Mouse (Mus musculus): Measurements from ENCODE around the gene Apoh. TPM values are rescaled to one million over a fixed set of nuclear protein-coding genes. Genes with fewer than 3 reads are reported as not detected.

The Apoh gene
- polyA plus RNA-seq, 1 experiment from 2014 or later = not detected

DNA sequence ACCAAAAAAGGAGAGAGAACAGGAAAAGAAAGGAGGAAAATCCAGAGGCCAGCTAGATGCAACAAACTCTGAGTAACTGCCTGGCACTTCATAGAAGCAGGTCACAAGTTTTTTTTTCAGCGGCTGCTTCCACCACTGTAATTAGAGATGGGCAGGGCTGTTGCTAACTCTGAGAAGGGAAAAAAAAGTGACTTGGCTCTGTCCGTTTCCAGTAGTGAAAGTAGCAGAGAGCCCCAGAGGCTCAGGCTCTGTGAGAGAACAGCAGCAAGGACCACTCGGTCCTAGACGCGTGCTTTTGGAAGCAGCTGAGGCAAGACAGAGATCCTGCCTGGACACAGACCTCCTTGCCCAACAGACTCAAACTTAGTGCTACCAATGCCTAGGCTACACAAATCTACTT is 6.7 kb upstream of the Apoh start:
- no peak for DNase-seq (ENCODE audit: low spot score)

DNA sequence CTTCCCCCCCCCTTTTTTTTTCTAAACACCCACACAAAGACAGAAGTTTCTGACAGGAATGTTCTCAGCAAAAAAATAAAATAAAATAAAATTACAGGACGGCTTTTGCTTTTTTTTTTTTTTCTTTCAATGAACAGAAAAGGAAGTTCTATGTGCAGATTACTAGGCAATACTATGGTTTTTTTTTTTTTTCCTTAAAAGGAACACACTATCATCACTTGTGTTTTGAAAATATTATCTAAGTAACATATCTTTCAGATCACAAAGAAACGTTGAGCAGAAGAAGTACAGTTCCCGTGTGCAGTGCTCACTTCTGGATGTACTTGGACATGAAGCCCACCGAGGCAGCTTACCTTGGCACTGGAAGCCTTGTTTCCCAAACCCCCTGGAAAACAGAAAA is 2.9 kb upstream of the Apoh start:
- no peaks in the 10 kb centered on the region for H3K36me3 ChIP-seq (ENCODE audit: control insufficient read depth, insufficient read depth, low read length)
- H3K9me3 ChIP-seq (ENCODE audit: control insufficient read depth, low read length) = no peaks in the 10 kb centered on the region
- H3K4me3 ChIP-seq (ENCODE audit: low read depth, low read length) = no peak overlapping the region
- H3K9ac ChIP-seq (ENCODE audit: low read length) = no peak overlapping the region
- WGBS = 88% methylated on average over 4 of the region's 4 CpGs
- ATAC-seq (replicated peaks; ENCODE audit: low FRiP score, low TSS enrichment, low read depth) = no peak
- H3K27ac ChIP-seq (ENCODE audit: low read depth) = no peak overlapping the region
- no peak for DNase-seq (ENCODE audit: low spot score)
- H3K27me3 ChIP-seq (replicated peaks; ENCODE audit: control insufficient read depth, insufficient read depth, low read length) = 0 out of 2 replicates have a peak, but pooled peaks cover 2% of the 10 kb centered on the region
- no peak overlapping the region for H3K4me2 ChIP-seq (ENCODE audit: low read length)
- peaks cover 14% of the 10 kb centered on the region for H3K4me1 ChIP-seq (replicated peaks; ENCODE audit: control insufficient read depth, insufficient read depth, low read length)

More for the DNA sequence above, 6.7 kb upstream of the Apoh start:
- H3K9ac ChIP-seq (ENCODE audit: low read length) = no peak overlapping the region
- no peaks in the 10 kb centered on the region for H3K36me3 ChIP-seq (ENCODE audit: control insufficient read depth, insufficient read depth, low read length)
- peaks cover 10% of the 10 kb centered on the region for H3K4me1 ChIP-seq (replicated peaks; ENCODE audit: control insufficient read depth, insufficient read depth, low read length)
- WGBS = 22% methylated on average over 5 of the region's 5 CpGs
- no peak overlapping the region for H3K27ac ChIP-seq (ENCODE audit: low read depth)
- H3K4me3 ChIP-seq (ENCODE audit: low read depth, low read length) = no peak overlapping the region
- ATAC-seq (replicated peaks; ENCODE audit: low FRiP score, low TSS enrichment, low read depth) = no peak
- H3K4me2 ChIP-seq (ENCODE audit: low read length) = no peak overlapping the region
- no peaks in the 10 kb centered on the region for H3K9me3 ChIP-seq (ENCODE audit: control insufficient read depth, low read length)
- H3K27me3 ChIP-seq (replicated peaks; ENCODE audit: control insufficient read depth, insufficient read depth, low read length) = no peaks in the 10 kb centered on the region

DNA sequence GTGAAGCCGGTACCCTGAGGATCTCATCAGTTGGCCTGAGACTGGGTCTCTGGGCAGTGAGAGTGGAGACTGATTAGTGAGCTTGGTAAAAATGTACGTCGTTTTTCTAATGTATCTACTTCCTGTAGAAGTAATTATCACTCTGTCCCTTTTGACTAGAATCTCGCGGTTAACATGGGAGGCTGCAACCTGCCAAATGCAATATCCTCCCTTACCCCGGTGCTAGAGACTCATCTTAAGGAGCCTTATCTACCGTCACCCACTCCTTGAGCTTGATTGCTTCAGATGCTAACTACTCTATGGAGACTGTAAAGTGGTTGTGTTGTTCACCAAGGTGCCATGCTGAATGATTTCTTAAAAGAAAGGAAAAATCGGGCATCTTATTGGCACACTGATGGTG is 1.4 kb upstream of the Apoh start:
- Histone ChIP-seq H3K9me3 (ENCODE audit: control insufficient read depth, low read length) (no peaks in the 10 kb centered on the region), H3K4me2 (ENCODE audit: low read length) (peak overlapping the region; percentile 99), H3K4me3 (ENCODE audit: low read depth, low read length) (peak overlapping the region; percentile 91), H3K4me1 (replicated peaks; ENCODE audit: control insufficient read depth, insufficient read depth, low read length) (peaks cover 7% of the 10 kb centered on the region), H3K36me3 (ENCODE audit: control insufficient read depth, insufficient read depth, low read length) (no peaks in the 10 kb centered on the region), H3K27ac (ENCODE audit: low read depth) (no peak overlapping the region), H3K27me3 (replicated peaks; ENCODE audit: control insufficient read depth, insufficient read depth, low read length) (0 out of 2 replicates have a peak, but pooled peaks cover 2% of the 10 kb centered on the region), H3K9ac (ENCODE audit: low read length) (no peak overlapping the region)
- 60% methylated on average over 8 of the region's 8 CpGs for WGBS
- no peak for ATAC-seq (replicated peaks; ENCODE audit: low FRiP score, low TSS enrichment, low read depth)
- no peak for DNase-seq (ENCODE audit: low spot score)

DNA sequence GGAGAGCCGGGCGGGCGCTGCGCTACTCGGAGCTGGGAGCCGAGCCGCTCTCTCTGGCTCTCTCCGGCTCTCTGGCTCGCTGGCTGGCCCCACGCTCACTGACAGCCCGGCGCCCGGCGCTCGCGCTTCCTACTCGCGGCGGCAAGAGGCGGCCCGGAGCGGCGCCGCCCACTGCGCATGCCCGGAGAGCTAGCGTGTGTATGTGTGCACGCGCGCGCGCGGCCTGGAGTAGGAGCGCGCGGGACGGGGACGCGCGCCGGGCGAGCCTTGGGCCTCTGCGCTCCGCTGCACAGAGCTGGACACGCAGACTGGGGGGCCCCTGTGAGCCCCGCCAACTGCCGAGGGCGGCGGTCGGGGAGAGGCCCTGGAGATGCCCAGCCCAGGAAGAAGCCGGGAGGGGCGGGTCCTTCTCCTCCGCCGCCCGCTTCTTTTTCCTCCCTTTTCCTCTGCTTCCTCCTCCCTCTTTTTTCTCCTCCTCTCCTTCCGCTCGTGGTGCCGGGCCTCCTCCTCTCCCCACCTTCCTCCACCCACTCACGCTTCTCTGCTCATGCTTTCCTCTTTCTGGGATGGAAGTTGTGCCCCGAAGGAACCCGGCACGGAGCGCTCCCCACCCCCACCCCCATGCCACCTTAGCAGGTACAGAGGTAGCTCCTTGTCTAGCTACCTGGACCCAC is 772 bp downstream of the Apoh start, which contains the start of gene Prkca:
Prkca (minus strand) TSS at position 140 of the 674 bp plus-strand sequence.
- 0 out of 2 replicates have a peak, but pooled peaks cover 2% of the 10 kb centered on the region for H3K27me3 ChIP-seq (replicated peaks; ENCODE audit: control insufficient read depth, insufficient read depth, low read length)
- no peaks in the 10 kb centered on the region for H3K36me3 ChIP-seq (ENCODE audit: control insufficient read depth, insufficient read depth, low read length)
- H3K9ac ChIP-seq (ENCODE audit: low read length) = peak within 1 kb of the TSS; percentile 67
- H3K27ac ChIP-seq (ENCODE audit: low read depth) = peak within 1 kb of the TSS; percentile 71
- WGBS = under 1% methylated on average over 53 of the region's 63 CpGs
- H3K4me3 ChIP-seq (ENCODE audit: low read depth, low read length) = peak within 1 kb of the TSS; percentile 91
- peaks cover 4% of the 10 kb centered on the region; the same call in 1 of the 2 replicates for H3K4me1 ChIP-seq (replicated peaks; ENCODE audit: control insufficient read depth, insufficient read depth, low read length)
- DNase-seq (ENCODE audit: low spot score) (peak; percentile 96), ATAC-seq (replicated peaks; ENCODE audit: low FRiP score, low TSS enrichment, low read depth) (peak; percentile 94)
- no peaks in the 10 kb centered on the region for H3K9me3 ChIP-seq (ENCODE audit: control insufficient read depth, low read length)
- peak within 1 kb of the TSS; percentile 99 for H3K4me2 ChIP-seq (ENCODE audit: low read length)

DNA sequence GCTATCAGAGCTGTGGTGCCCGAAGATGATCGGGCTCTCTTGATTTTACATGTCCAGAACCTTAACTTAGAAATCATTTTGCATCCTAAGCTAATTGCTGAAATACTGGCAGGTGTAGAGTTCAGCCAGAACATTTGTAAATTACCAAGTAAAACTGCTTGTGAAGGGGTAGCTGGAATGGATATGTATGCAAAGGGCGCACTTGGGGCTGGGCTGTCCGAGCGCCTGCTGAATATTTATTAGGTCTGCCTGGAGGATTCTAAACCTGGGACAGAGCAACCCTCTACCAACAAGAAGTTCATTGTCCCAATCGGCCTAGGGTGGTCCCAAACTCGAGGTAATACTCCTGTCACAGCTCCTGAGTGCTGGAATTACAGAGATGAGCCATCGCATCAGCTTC is 1.6 kb downstream of the Apoh start:
- ATAC-seq (replicated peaks; ENCODE audit: low FRiP score, low TSS enrichment, low read depth) (no peak), DNase-seq (ENCODE audit: low spot score) (no peak)
- Histone ChIP-seq H3K27me3 (replicated peaks; ENCODE audit: control insufficient read depth, insufficient read depth, low read length) (0 out of 2 replicates have a peak, but pooled peaks cover 2% of the 10 kb centered on the region), H3K4me2 (ENCODE audit: low read length) (peak overlapping the region; percentile 99), H3K9me3 (ENCODE audit: control insufficient read depth, low read length) (no peaks in the 10 kb centered on the region), H3K27ac (ENCODE audit: low read depth) (no peak overlapping the region), H3K4me1 (replicated peaks; ENCODE audit: control insufficient read depth, insufficient read depth, low read length) (peaks cover 4% of the 10 kb centered on the region; the same call in 1 of the 2 replicates), H3K4me3 (ENCODE audit: low read depth, low read length) (peak overlapping the region; percentile 91; the same call in 1 of the 2 replicates), H3K36me3 (ENCODE audit: control insufficient read depth, insufficient read depth, low read length) (no peaks in the 10 kb centered on the region), H3K9ac (ENCODE audit: low read length) (no peak overlapping the region)
- WGBS = 66% methylated on average over 8 of the region's 8 CpGs

DNA sequence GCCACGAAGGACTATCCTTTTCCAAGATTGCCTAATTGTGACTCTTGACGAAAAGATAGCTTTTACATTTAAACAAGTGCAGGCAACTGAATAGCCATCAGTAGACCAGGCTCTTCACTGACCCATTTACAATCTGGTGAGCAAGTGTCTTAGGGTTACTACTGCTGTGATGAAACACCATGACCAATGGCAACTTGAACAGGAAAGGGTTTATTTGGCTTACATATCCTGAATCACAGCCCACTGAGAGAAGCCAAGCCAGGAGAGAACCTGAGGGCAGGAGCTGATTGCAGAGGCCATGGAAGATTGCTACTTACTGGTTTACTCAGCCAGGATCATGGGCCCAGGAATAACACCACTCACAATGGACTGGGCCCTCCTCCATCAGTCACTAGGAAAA is 2.2 kb downstream of the Apoh start:
- WGBS = 79% methylated on average over 2 of the region's 2 CpGs
- no peaks in the 10 kb centered on the region for H3K9me3 ChIP-seq (ENCODE audit: control insufficient read depth, low read length)
- H3K27ac ChIP-seq (ENCODE audit: low read depth) = no peak overlapping the region
- no peak overlapping the region for H3K4me2 ChIP-seq (ENCODE audit: low read length)
- H3K36me3 ChIP-seq (ENCODE audit: control insufficient read depth, insufficient read depth, low read length) = no peaks in the 10 kb centered on the region
- DNase-seq (ENCODE audit: low spot score) = no peak
- ATAC-seq (replicated peaks; ENCODE audit: low FRiP score, low TSS enrichment, low read depth) = no peak
- H3K27me3 ChIP-seq (replicated peaks; ENCODE audit: control insufficient read depth, insufficient read depth, low read length) = 0 out of 2 replicates have a peak, but pooled peaks cover 2% of the 10 kb centered on the region
- no peak overlapping the region for H3K9ac ChIP-seq (ENCODE audit: low read length)
- H3K4me3 ChIP-seq (ENCODE audit: low read depth, low read length) = no peak overlapping the region
- peaks cover 4% of the 10 kb centered on the region; the same call in 1 of the 2 replicates for H3K4me1 ChIP-seq (replicated peaks; ENCODE audit: control insufficient read depth, insufficient read depth, low read length)

DNA sequence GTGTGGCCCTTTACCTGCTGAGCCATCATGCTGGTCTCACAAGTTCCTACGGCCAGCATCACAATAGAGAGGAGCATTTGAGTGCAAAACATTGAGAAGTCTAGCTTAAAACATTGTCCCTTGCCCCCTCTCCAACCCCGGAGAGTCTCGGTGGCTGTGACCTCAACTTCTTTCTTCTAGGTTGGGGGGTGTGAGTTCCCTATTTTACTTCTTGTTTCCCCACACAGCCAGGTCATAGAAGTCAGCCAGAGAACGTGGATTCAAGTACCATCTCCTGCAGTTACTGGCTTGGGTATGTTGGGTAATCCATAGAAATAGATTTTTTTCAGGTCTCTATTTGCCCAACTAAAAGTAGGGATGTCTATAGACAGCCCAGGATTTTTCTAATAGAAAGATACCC is 7.6 kb downstream of the Apoh start:
- Histone ChIP-seq H3K4me1 (replicated peaks; ENCODE audit: control insufficient read depth, insufficient read depth, low read length) (no peaks in the 10 kb centered on the region), H3K4me3 (ENCODE audit: low read depth, low read length) (no peak overlapping the region), H3K9ac (ENCODE audit: low read length) (no peak overlapping the region), H3K27ac (ENCODE audit: low read depth) (no peak overlapping the region), H3K9me3 (ENCODE audit: control insufficient read depth, low read length) (no peaks in the 10 kb centered on the region), H3K4me2 (ENCODE audit: low read length) (no peak overlapping the region), H3K36me3 (ENCODE audit: control insufficient read depth, insufficient read depth, low read length) (no peaks in the 10 kb centered on the region), H3K27me3 (replicated peaks; ENCODE audit: control insufficient read depth, insufficient read depth, low read length) (no peaks in the 10 kb centered on the region)
- no peak for DNase-seq (ENCODE audit: low spot score)
- WGBS = 84% methylated on average over 4 of the region's 4 CpGs
- no peak for ATAC-seq (replicated peaks; ENCODE audit: low FRiP score, low TSS enrichment, low read depth)

DNA sequence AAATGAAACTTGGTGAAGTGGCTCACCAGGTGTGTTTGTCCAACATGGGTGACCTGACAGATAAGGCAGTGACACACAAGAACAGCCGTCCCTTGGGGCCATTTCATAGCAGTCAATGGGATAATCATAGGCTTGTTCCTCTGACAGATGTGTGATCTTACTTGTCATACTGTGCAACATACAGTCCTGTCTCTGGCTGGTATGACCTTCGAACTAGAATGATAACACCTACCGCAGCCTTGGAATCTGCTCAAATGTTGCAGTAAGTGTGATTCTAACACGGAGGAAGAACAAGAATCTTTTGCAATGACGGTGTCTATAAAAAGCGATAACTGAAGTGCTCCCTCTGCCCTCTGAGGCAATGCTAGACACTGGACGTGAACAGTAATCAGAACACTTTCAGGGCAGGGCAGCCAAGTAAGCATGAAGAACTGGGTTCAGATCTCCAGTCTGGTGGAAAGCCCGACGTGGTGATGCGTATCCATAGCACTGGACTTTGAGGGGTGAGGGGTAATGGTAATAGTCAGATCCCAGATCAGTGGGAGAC is 9.8 kb downstream of the Apoh start:
- Histone ChIP-seq H3K27me3 (replicated peaks; ENCODE audit: control insufficient read depth, insufficient read depth, low read length) (no peaks in the 10 kb centered on the region), H3K36me3 (ENCODE audit: control insufficient read depth, insufficient read depth, low read length) (no peaks in the 10 kb centered on the region)
- no peak for DNase-seq (ENCODE audit: low spot score)

More for the DNA sequence above, 9.8 kb downstream of the Apoh start:
- Histone ChIP-seq H3K27ac (ENCODE audit: low read depth) (no peak overlapping the region), H3K4me1 (replicated peaks; ENCODE audit: control insufficient read depth, insufficient read depth, low read length) (no peaks in the 10 kb centered on the region), H3K9ac (ENCODE audit: low read length) (no peak overlapping the region), H3K9me3 (ENCODE audit: control insufficient read depth, low read length) (no peaks in the 10 kb centered on the region), H3K4me3 (ENCODE audit: low read depth, low read length) (no peak overlapping the region), H3K4me2 (ENCODE audit: low read length) (no peak overlapping the region)
- 87% methylated on average over 10 of the region's 10 CpGs for WGBS
- ATAC-seq (replicated peaks; ENCODE audit: low FRiP score, low TSS enrichment, low read depth) = no peak
